Mouse (Mus musculus) hematopoietic multipotent progenitor cell, adult 10-12 weeks (in vitro differentiated cells): ENCODE measurements around the gene Zfp354c. TPM values are rescaled to one million over a fixed set of nuclear protein-coding genes. Genes with fewer than 3 reads are reported as not detected.

Experiments
- polyA plus RNA-seq: library from polyadenylated mRNA; stranded (reverse); fragments of >175 nt; gene quantifications from 2 replicates; pipeline ENCODE4 v1.2.3, GENCODE M21; 2012; ENCODE audit warnings: low replicate concordance

Gene Zfp354c
- polyA plus RNA-seq = 1.5 and 1.9 TPM in 2 replicates

DNA sequence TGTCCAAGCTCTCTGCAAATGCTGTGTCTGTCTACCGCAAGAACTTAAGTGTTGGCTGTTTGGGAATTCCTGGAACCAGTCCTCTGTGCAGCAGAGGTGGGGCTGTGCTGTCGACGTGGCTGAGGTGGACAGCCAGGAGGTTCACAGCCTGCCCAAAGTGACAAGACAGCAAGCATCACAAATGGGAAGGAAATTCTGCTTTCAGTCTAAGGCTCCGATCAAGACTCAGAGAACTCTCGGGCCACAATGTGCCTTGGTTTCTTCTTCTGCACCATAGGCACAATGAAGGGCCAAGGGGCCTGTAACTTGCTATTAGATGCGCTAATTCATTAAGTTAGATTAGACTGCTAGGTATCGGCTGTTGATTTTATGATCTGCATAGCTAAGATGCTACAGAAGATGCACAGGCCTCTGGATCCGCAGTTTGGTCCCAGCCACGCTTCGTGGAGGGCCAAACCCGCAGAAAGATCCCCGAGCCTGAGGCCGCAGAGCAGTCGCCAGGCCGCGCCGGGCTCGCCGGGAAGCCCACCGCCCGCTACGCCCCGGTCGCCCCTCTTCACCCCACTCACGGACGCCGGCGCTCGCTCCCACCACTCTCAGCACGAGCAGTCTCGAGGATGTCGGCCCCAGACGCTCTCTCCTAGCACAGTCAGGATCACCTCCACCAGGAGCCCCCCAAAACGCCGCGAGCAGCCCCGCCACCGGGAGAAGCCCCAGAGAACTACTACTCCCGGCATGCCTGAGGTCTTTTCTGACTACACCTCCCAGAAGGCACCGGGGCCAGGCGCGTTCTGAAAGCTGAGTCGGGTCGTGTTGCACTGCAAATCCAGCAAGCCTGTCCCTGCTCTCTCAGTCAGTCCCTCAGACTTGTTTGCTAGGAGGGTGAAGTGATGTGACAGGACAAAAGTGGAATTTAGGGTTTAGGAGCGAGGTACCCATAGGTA lies at the start of gene Zfp354c:
TSS of gene Zfp354c (minus strand) at position 715 of the 944 bp plus-strand sequence.

GRCm38 (mm10) chr11:50850177-50850735 lies 22.7 kb upstream of the Zfp354c start, which contains the start of gene Grm6:
Gene Grm6, plus strand, starts transcription at chr11:50850685.

DNA sequence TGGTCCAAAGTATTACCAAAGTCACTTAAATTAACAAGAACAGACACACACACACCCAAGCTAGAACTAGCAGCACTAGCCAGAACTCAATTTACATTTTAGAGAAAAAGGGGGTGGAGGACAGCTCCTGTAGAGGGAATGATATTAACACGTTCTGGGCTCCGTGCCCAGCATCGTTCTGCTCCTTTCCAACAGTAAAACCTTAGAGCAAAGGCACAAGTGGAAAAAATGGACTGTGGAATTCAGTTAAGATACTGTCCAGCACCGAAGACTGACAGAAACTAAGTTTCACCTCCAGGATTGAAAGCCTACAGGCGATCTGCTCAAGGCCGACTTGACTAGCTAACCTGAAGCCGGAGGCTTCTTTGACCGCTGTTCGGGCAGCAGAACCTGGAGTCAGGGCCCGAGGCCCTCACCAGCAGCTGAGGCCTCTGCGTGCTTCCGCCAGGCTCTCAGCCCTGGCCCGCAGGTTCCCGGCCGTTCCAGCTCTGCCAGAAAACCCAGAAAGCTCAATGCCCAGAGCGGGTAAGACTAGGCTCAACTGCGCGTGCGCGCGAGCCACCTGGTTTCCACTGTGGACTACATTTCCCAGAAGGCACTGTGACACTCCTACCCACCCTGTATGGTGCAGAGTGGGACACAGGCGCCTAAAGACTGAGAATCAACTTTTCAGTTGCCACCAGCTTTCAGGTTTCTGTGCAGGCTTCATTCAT lies 13.7 kb upstream of the Zfp354c start, which contains the start of gene Zfp879:
TSS of gene Zfp879 (minus strand) at position 530 of the 713 bp plus-strand sequence.

Other genes starting within 250 kb of the Zfp354c start
- 0.06 and 0.10 TPM in 2 replicates for gene Adamts2, start 225.6 kb downstream of the Zfp354c start, polyA plus RNA-seq
- gene Zfp879, start 13.8 kb upstream of the Zfp354c start, polyA plus RNA-seq = 0.04 and 0.28 TPM in 2 replicates
- 0.71 and 2.7 TPM in 2 replicates for gene Grm6, start 23.0 kb upstream of the Zfp354c start, polyA plus RNA-seq
- not detected in 2 replicates for gene Zfp454, start 59.9 kb upstream of the Zfp354c start, polyA plus RNA-seq
- gene Zfp2, start 88.4 kb upstream of the Zfp354c start, polyA plus RNA-seq = 0.12 TPM in 1 of 2 replicates, not detected in the other
- gene Zfp354b, start 103.9 kb upstream of the Zfp354c start, polyA plus RNA-seq = 0.13 TPM in 1 of 2 replicates, not detected in the other
- not detected in 2 replicates for gene 4933414I15Rik, start 116.0 kb upstream of the Zfp354c start, polyA plus RNA-seq
- gene Prop1, start 126.0 kb upstream of the Zfp354c start, polyA plus RNA-seq = not detected in 2 replicates
- gene Olfr1378, start 138.8 kb upstream of the Zfp354c start, polyA plus RNA-seq = not detected in 2 replicates
- gene Olfr1377, start 154.2 kb upstream of the Zfp354c start, polyA plus RNA-seq = not detected in 2 replicates
- not detected in 2 replicates for gene Olfr51, start 175.9 kb upstream of the Zfp354c start, polyA plus RNA-seq
- not detected in 2 replicates for gene Olfr54, start 186.5 kb upstream of the Zfp354c start, polyA plus RNA-seq
- not detected in 2 replicates for gene Olfr1375, start 220.4 kb upstream of the Zfp354c start, polyA plus RNA-seq
- 0.71 TPM in 1 of 2 replicates, not detected in the other for gene Zfp354a, start 231.5 kb upstream of the Zfp354c start, polyA plus RNA-seq